ENCODE assay signal across 22 mouse cellular contexts in the genomic region with DNA sequence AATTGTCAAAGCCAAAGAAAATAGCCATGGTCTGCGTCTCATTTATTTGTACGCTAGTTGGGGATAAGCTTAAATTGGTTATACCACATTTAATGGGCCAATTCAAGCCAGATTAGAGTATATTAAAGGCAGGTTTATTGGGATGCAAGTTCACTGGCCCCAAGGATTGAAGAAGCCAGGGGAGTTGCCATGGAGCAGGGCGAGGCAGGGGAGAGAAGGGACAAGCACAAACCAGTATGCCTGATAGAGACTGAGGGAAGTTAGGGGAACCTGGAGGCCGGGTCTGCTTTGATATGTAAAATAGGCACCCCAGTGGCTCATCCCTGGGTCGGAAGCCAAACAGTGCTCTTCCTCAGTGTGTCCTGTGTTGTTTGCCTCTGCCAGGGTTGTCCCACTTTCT.
"Had no signal": no experiment of that assay in that cellular context is flagged by ENCODE, and none has a peak within 500 bp of the region (broad histone marks: within the 10 kb centered on the region; RNA-seq: fewer than 3 reads in every experiment).

No protein-coding gene starts in this region.

- H3K27ac ChIP-seq: layer of hippocampus, adult 2 months; limb, embryonic 10.5 days; limb, embryonic 13.5 days; liver, embryonic 12.5 days; liver, embryonic 15.5 days; lung, embryonic 15.5 days; midbrain, embryonic 13.5 days; neural tube, embryonic 13.5 days had no signal

- H3K4me1 ChIP-seq: liver, embryonic 12.5 days; liver, embryonic 15.5 days; midbrain, embryonic 13.5 days; neural tube, embryonic 13.5 days had no signal

- DNase-seq: kidney, adult 9 months; kidney, postnatal 14 days; kidney, postnatal 4 days; layer of hippocampus, adult 9-11 months; liver; lung, adult 18-20 months; lung, postnatal 14 days; lung, postnatal 4 days; retina, postnatal 1 day; right cerebral cortex, postnatal 14 days; spleen, adult 18-20 months; thymus, postnatal 25 days had no signal

- H3K4me2 ChIP-seq: limb, embryonic 13.5 days; liver, embryonic 12.5 days; liver, embryonic 15.5 days; lung, embryonic 15.5 days; midbrain, embryonic 13.5 days; neural tube, embryonic 13.5 days had no signal

- H3K4me3 ChIP-seq: layer of hippocampus, adult 2 months; limb, embryonic 10.5 days; limb, embryonic 13.5 days; liver, embryonic 12.5 days; liver, embryonic 15.5 days; lung, embryonic 15.5 days; midbrain, embryonic 13.5 days; myocyte; neural tube, embryonic 13.5 days had no signal

- H3K9ac ChIP-seq: limb, embryonic 13.5 days; liver, embryonic 12.5 days; liver, embryonic 15.5 days; lung, embryonic 15.5 days; midbrain, embryonic 13.5 days; neural tube, embryonic 13.5 days had no signal

- H3K36me3 ChIP-seq: limb, embryonic 10.5 days; limb, embryonic 13.5 days; liver, embryonic 12.5 days; liver, embryonic 15.5 days; lung, embryonic 15.5 days; midbrain, embryonic 13.5 days; neural tube, embryonic 13.5 days had no signal

- ATAC-seq: liver, embryonic 12.5 days; midbrain, embryonic 13.5 days; midbrain, embryonic 16.5 days had no signal

- H3K9me3 ChIP-seq: limb, embryonic 10.5 days; liver, embryonic 12.5 days; liver, embryonic 15.5 days; lung, embryonic 15.5 days had no signal

- H3K27me3 ChIP-seq: limb, embryonic 13.5 days; liver, embryonic 12.5 days; liver, embryonic 15.5 days; lung, embryonic 15.5 days; midbrain, embryonic 13.5 days; neural tube, embryonic 13.5 days had no signal
